30 mouse cellular contexts compared by ENCODE assay signal in the genomic region with DNA sequence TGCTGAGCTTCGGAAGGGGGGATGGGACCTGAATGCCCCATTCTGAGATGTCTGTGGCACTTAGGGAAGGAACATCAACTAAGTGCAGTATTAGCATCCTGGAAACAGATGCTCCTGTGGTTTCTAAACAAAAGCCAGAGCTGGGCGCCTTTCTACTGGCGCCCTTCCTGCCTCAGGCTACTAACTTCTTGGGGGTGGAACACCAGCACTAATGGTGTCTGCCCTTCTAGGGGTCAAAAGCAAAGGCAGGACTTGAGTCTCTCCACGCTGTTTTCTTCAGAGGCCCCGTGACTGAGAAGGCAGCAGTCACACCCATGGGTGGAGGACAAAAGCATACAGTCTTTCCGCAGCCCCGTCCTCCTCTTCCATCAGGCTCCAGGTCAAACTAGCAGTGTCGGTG. TPM values are rescaled to one million over a fixed set of nuclear protein-coding genes. Genes with fewer than 3 reads are reported as not detected.
DNase-seq lines count a peak whose midpoint lies in the region; ATAC-seq and TF ChIP-seq lines count a peak whose summit lies in the region.
"Had no signal": no experiment of that assay in that cellular context is flagged by ENCODE, and none has a peak within 500 bp of the region (broad histone marks: within the 10 kb centered on the region; RNA-seq: fewer than 3 reads in every experiment).

No protein-coding gene starts in this region.

- DNase-seq in WW6 (ENCODE audit: low read depth, low spot score) = peak; percentile 72
- DNase-seq in layer of hippocampus, postnatal 10 days (ENCODE audit: low spot score in 2 of 2) = no peak
- no peak for DNase-seq in midbrain, postnatal 0 days (ENCODE audit: low spot score)
- DNase-seq: adrenal gland, postnatal 10 days; cerebellum, adult 9-10 months; heart, adult 2 months; kidney, adult 8-10 months; kidney, postnatal 25 days; left cerebral cortex, postnatal 4 days; lung, adult 2 months; lung, postnatal 36 days; right cerebral cortex, postnatal 14 days; thymus, postnatal 25 days had no signal

- no peaks in the 10 kb centered on the region for H3K36me3 ChIP-seq in heart, embryonic 13.5 days
- no peaks in the 10 kb centered on the region for H3K36me3 ChIP-seq in heart, embryonic 11.5 days (ENCODE audit: control insufficient read depth, insufficient read depth, low read length)
- peaks cover 37% of the 10 kb centered on the region for H3K36me3 ChIP-seq in E14TG2a.4 (ENCODE audit: insufficient read depth, low read length)
- no peaks in the 10 kb centered on the region for H3K36me3 ChIP-seq in limb, embryonic 12.5 days
- H3K36me3 ChIP-seq in midbrain, postnatal 0 days (ENCODE audit: insufficient read depth, low read length) = no peaks in the 10 kb centered on the region
- H3K36me3 ChIP-seq: forebrain, embryonic 12.5 days; hindbrain, embryonic 10.5 days; liver, embryonic 12.5 days; midbrain, embryonic 12.5 days; neural tube, embryonic 13.5 days had no signal

- H3K27ac ChIP-seq in heart, embryonic 13.5 days (replicated peaks) = no peak overlapping the region
- no peak overlapping the region for H3K27ac ChIP-seq in heart, embryonic 11.5 days (ENCODE audit: low read depth, low read length)
- H3K27ac ChIP-seq in limb, embryonic 12.5 days = no peak overlapping the region
- H3K27ac ChIP-seq in midbrain, postnatal 0 days (ENCODE audit: low read depth, low read length) = no peak overlapping the region
- H3K27ac ChIP-seq: forebrain, embryonic 12.5 days; heart, adult 2 months; left cerebral cortex, adult 2 months; liver, embryonic 12.5 days; midbrain, embryonic 12.5 days; neural tube, embryonic 13.5 days had no signal

- WGBS in heart, embryonic 13.5 days = 53% methylated on average over 8 of the region's 8 CpGs
- WGBS in heart, embryonic 11.5 days (ENCODE audit: insufficient replicate concordance) = 47% methylated on average over 8 of the region's 8 CpGs
- 51% methylated on average over 8 of the region's 8 CpGs for WGBS in limb, embryonic 12.5 days
- 49% methylated on average over 8 of the region's 8 CpGs for WGBS in midbrain, postnatal 0 days

- no peak overlapping the region for H3K4me3 ChIP-seq in heart, embryonic 13.5 days
- no peak overlapping the region for H3K4me3 ChIP-seq in heart, embryonic 11.5 days (ENCODE audit: low read depth, low read length)
- H3K4me3 ChIP-seq in E14TG2a.4 (replicated peaks; ENCODE audit: low read length) = peak overlapping the region; percentile 86
- H3K4me3 ChIP-seq in limb, embryonic 12.5 days (replicated peaks) = no peak overlapping the region
- H3K4me3 ChIP-seq in midbrain, postnatal 0 days (ENCODE audit: low read depth, low read length) = no peak overlapping the region
- H3K4me3 ChIP-seq: heart, adult 2 months; left cerebral cortex, adult 2 months had no signal

- peaks cover 39% of the 10 kb centered on the region for H3K27me3 ChIP-seq in heart, embryonic 13.5 days (replicated peaks)
- peaks cover 14% of the 10 kb centered on the region for H3K27me3 ChIP-seq in heart, embryonic 11.5 days (ENCODE audit: control insufficient read depth, insufficient read depth, low read length)
- no peaks in the 10 kb centered on the region for H3K27me3 ChIP-seq in E14TG2a.4 (ENCODE audit: insufficient read depth, low read length)
- H3K27me3 ChIP-seq in limb, embryonic 12.5 days = peaks cover 39% of the 10 kb centered on the region
- no peaks in the 10 kb centered on the region for H3K27me3 ChIP-seq in midbrain, postnatal 0 days (ENCODE audit: insufficient read depth, low read length)

- H3K9me3 ChIP-seq in heart, embryonic 13.5 days = no peaks in the 10 kb centered on the region
- H3K9me3 ChIP-seq in heart, embryonic 11.5 days (replicated peaks; ENCODE audit: control insufficient read depth, low read length) = no peaks in the 10 kb centered on the region
- no peaks in the 10 kb centered on the region for H3K9me3 ChIP-seq in E14TG2a.4 (ENCODE audit: low read length)
- H3K9me3 ChIP-seq in limb, embryonic 12.5 days = no peaks in the 10 kb centered on the region
- no peaks in the 10 kb centered on the region for H3K9me3 ChIP-seq in midbrain, postnatal 0 days (ENCODE audit: low read length)
- H3K9me3 ChIP-seq: forebrain, embryonic 12.5 days; hindbrain, embryonic 10.5 days; liver, embryonic 12.5 days; midbrain, embryonic 12.5 days; neural tube, embryonic 13.5 days had no signal

- ATAC-seq in heart, embryonic 13.5 days (ENCODE audit: extremely low read depth, insufficient number of reproducible peaks, low FRiP score, low TSS enrichment) = no peak
- no peak for ATAC-seq in heart, embryonic 11.5 days (replicated peaks; ENCODE audit: insufficient number of reproducible peaks, low FRiP score, low TSS enrichment)
- no peak for ATAC-seq in limb, embryonic 12.5 days (ENCODE audit: insufficient number of reproducible peaks, insufficient read depth, low FRiP score, low TSS enrichment, low read depth)
- ATAC-seq in midbrain, postnatal 0 days (ENCODE audit: low FRiP score) = no peak
- ATAC-seq: activated CD4-positive, CD25-positive, alpha-beta regulatory T cell, adult 4 months had no signal

- no peak for TF ChIP-seq CTCF in E14TG2a.4 (conservative IDR thresholded peaks at IDR 0.05; ENCODE audit: low read length)
- TF ChIP-seq CTCF in midbrain, postnatal 0 days (IDR thresholded peaks at IDR 0.05) = no peak

- H3K4me1 ChIP-seq in heart, embryonic 13.5 days = peaks cover 22% of the 10 kb centered on the region
- H3K4me1 ChIP-seq in heart, embryonic 11.5 days (ENCODE audit: control insufficient read depth, insufficient read depth, low read length) = peaks cover 2% of the 10 kb centered on the region; the same call in 1 of the 2 replicates
- H3K4me1 ChIP-seq in E14TG2a.4 (replicated peaks; ENCODE audit: low read depth, low read length) = peaks cover 65% of the 10 kb centered on the region
- H3K4me1 ChIP-seq in limb, embryonic 12.5 days (replicated peaks) = peaks cover 17% of the 10 kb centered on the region
- 0 out of 2 replicates have a peak, but pooled peaks cover 5% of the 10 kb centered on the region for H3K4me1 ChIP-seq in midbrain, postnatal 0 days (ENCODE audit: insufficient read depth, low read length)

- 0 out of 2 replicates have a peak overlapping the region, but pooled peaks have one; percentile 13 for H3K4me2 ChIP-seq in heart, embryonic 13.5 days
- no peak overlapping the region for H3K4me2 ChIP-seq in heart, embryonic 11.5 days
- peak overlapping the region; percentile 74; the same call in 1 of the 2 replicates for H3K4me2 ChIP-seq in limb, embryonic 12.5 days
- no peak overlapping the region for H3K4me2 ChIP-seq in midbrain, postnatal 0 days (ENCODE audit: low read depth, low read length, poor library complexity, severe bottlenecking)

- no peak overlapping the region for H3K9ac ChIP-seq in heart, embryonic 13.5 days
- H3K9ac ChIP-seq in heart, embryonic 11.5 days (ENCODE audit: low read depth, low read length) = no peak overlapping the region
- H3K9ac ChIP-seq in limb, embryonic 12.5 days (replicated peaks) = no peak overlapping the region
- H3K9ac ChIP-seq in midbrain, postnatal 0 days (replicated peaks; ENCODE audit: low read length, poor library complexity, severe bottlenecking) = no peak overlapping the region
- H3K9ac ChIP-seq: liver, embryonic 12.5 days had no signal

RNA-seq across cellular contexts. Expression of a gene that starts 0.9 kb away (rescaled TPM):
- polyA plus RNA-seq in heart, embryonic 13.5 days (2015; fragmentation: Nextera tagmentation; extraction: Ambion mirVana) = 0.39 and 0.66 TPM in 2 replicates
- polyA plus RNA-seq in heart, embryonic 11.5 days (2014; fragmentation: Nextera tagmentation; extraction: Ambion mirVana) = 0.62 and 0.86 TPM in 2 replicates
- 1.5 and 1.7 TPM in 2 replicates for polyA plus RNA-seq in limb, embryonic 12.5 days (2016; fragmentation: Nextera tagmentation; extraction: Ambion mirVana)
- total RNA-seq in layer of hippocampus, postnatal 10 days (2021) = under 1 TPM; 0.18 to 0.55 TPM
- 1.5 and 2.0 TPM in 2 replicates for total RNA-seq in midbrain, postnatal 0 days (2014; rRNA removed)
- polyA plus RNA-seq in midbrain, postnatal 0 days (2015; fragmentation: Nextera tagmentation; extraction: Ambion mirVana) = 0.67 and 1.1 TPM in 2 replicates
- total RNA-seq: gastrocnemius, adult 8-10 months; heart, adult 2 months; left cerebral cortex, adult 2 months had no signal

RNA-seq across cellular contexts. Expression of a gene that starts 2.5 kb away (rescaled TPM):
- not detected in 2 replicates for polyA plus RNA-seq in heart, embryonic 13.5 days (2015; fragmentation: Nextera tagmentation; extraction: Ambion mirVana)
- polyA plus RNA-seq in heart, embryonic 11.5 days (2014; fragmentation: Nextera tagmentation; extraction: Ambion mirVana) = 0.09 TPM in 1 of 2 replicates, not detected in the other
- not detected in 2 replicates for polyA plus RNA-seq in limb, embryonic 12.5 days (2016; fragmentation: Nextera tagmentation; extraction: Ambion mirVana)
- not detected for total RNA-seq in layer of hippocampus, postnatal 10 days (2021)
- total RNA-seq in midbrain, postnatal 0 days (2014; rRNA removed) = not detected in 2 replicates
- polyA plus RNA-seq in midbrain, postnatal 0 days (2015; fragmentation: Nextera tagmentation; extraction: Ambion mirVana) = 0.09 TPM in 1 of 2 replicates, not detected in the other
- total RNA-seq: adrenal gland, postnatal 10 days; gastrocnemius, adult 8-10 months; heart, adult 2 months; layer of hippocampus, adult 8-10 months; left cerebral cortex, adult 2 months; left cerebral cortex, postnatal 4 days had no signal
- polyA plus RNA-seq: activated CD4-positive, CD25-positive, alpha-beta regulatory T cell, adult 4 months; cortical plate, adult 2 months; forebrain, embryonic 12.5 days; frontal cortex, adult 2 months; heart, adult 2 months; heart, embryonic 16.5 days; hindbrain, embryonic 10.5 days; liver, embryonic 12.5 days; lung, adult 2 months; midbrain, embryonic 12.5 days; neural tube, embryonic 13.5 days; spleen, adult 2 months had no signal

RNA-seq across cellular contexts. Expression of a gene that starts 44.9 kb away (rescaled TPM):
- 20.5 and 20.7 TPM in 2 replicates for polyA plus RNA-seq in heart, embryonic 13.5 days (2015; fragmentation: Nextera tagmentation; extraction: Ambion mirVana)
- polyA plus RNA-seq in heart, embryonic 11.5 days (2014; fragmentation: Nextera tagmentation; extraction: Ambion mirVana) = 22.1 and 30.3 TPM in 2 replicates
- polyA plus RNA-seq in limb, embryonic 12.5 days (2016; fragmentation: Nextera tagmentation; extraction: Ambion mirVana) = 36.3 and 37.9 TPM in 2 replicates
- 10 to 100 TPM; 13.6 to 14.7 TPM for total RNA-seq in layer of hippocampus, postnatal 10 days (2021)
- total RNA-seq in midbrain, postnatal 0 days (2014; rRNA removed) = 17.2 and 23.8 TPM in 2 replicates
- 17.1 and 19.0 TPM in 2 replicates for polyA plus RNA-seq in midbrain, postnatal 0 days (2015; fragmentation: Nextera tagmentation; extraction: Ambion mirVana)

RNA-seq across cellular contexts. Expression of a gene that starts 47.0 kb away (rescaled TPM):
- not detected in 2 replicates for polyA plus RNA-seq in heart, embryonic 13.5 days (2015; fragmentation: Nextera tagmentation; extraction: Ambion mirVana)
- not detected in 2 replicates for polyA plus RNA-seq in heart, embryonic 11.5 days (2014; fragmentation: Nextera tagmentation; extraction: Ambion mirVana)
- polyA plus RNA-seq in limb, embryonic 12.5 days (2016; fragmentation: Nextera tagmentation; extraction: Ambion mirVana) = 0.10 TPM in 1 of 2 replicates, not detected in the other
- 1 to 10 TPM; 1.7 TPM for total RNA-seq in layer of hippocampus, postnatal 10 days (2021)
- total RNA-seq in midbrain, postnatal 0 days (2014; rRNA removed) = 0.16 and 0.52 TPM in 2 replicates
- 0.42 and 0.79 TPM in 2 replicates for polyA plus RNA-seq in midbrain, postnatal 0 days (2015; fragmentation: Nextera tagmentation; extraction: Ambion mirVana)
- total RNA-seq: adrenal gland, postnatal 10 days; gastrocnemius, adult 8-10 months; heart, adult 2 months had no signal
- polyA plus RNA-seq: forebrain, embryonic 12.5 days; heart, adult 2 months; heart, embryonic 16.5 days; liver, embryonic 12.5 days; lung, adult 2 months; midbrain, embryonic 12.5 days; spleen, adult 2 months had no signal

RNA-seq across cellular contexts. Expression of a gene that starts 52.9 kb away (rescaled TPM):
- not detected in 2 replicates for polyA plus RNA-seq in heart, embryonic 13.5 days (2015; fragmentation: Nextera tagmentation; extraction: Ambion mirVana)
- not detected in 2 replicates for polyA plus RNA-seq in heart, embryonic 11.5 days (2014; fragmentation: Nextera tagmentation; extraction: Ambion mirVana)
- not detected in 2 replicates for polyA plus RNA-seq in limb, embryonic 12.5 days (2016; fragmentation: Nextera tagmentation; extraction: Ambion mirVana)
- not detected for total RNA-seq in layer of hippocampus, postnatal 10 days (2021)
- not detected in 2 replicates for total RNA-seq in midbrain, postnatal 0 days (2014; rRNA removed)
- not detected in 2 replicates for polyA plus RNA-seq in midbrain, postnatal 0 days (2015; fragmentation: Nextera tagmentation; extraction: Ambion mirVana)
- total RNA-seq: adrenal gland, postnatal 10 days; gastrocnemius, adult 8-10 months; left cerebral cortex, adult 2 months; left cerebral cortex, postnatal 4 days had no signal
- polyA plus RNA-seq: activated CD4-positive, CD25-positive, alpha-beta regulatory T cell, adult 4 months; cortical plate, adult 2 months; forebrain, embryonic 12.5 days; frontal cortex, adult 2 months; hindbrain, embryonic 10.5 days; liver, embryonic 12.5 days; midbrain, embryonic 12.5 days; neural tube, embryonic 13.5 days; spleen, adult 2 months had no signal

Comparison
In these comparisons a context has a peak if more than half of its experiments do, and no peak if none do; other contexts are left out.
1. H3K4me2 ChIP-seq: peak in heart, embryonic 13.5 days (single experiment) and limb, embryonic 12.5 days (single experiment); none in heart, embryonic 11.5 days (single experiment) and midbrain, postnatal 0 days (single experiment).